8 mouse cellular contexts compared by ENCODE assay signal in genomic region chr19:17467556-17468211, GRCm38 (mm10).
A peak's percentile ranks its signal among the peaks of the same experiment; 100 is the strongest.
DNase-seq lines count a peak whose midpoint lies in the region; ATAC-seq and TF ChIP-seq lines count a peak whose summit lies in the region.

No protein-coding gene starts in this region.

- no peaks in the 10 kb centered on the region for H3K27me3 ChIP-seq in liver, embryonic 14.5 days (ENCODE audit: control insufficient read depth, insufficient read depth, low read length)
- H3K27me3 ChIP-seq in lung, embryonic 14.5 days (ENCODE audit: insufficient read depth, low read length) = no peaks in the 10 kb centered on the region
- H3K27me3 ChIP-seq in thymus, adult 2 months (ENCODE audit: control insufficient read depth, insufficient read depth, low read length) = no peaks in the 10 kb centered on the region

- ATAC-seq in liver, embryonic 14.5 days (ENCODE audit: insufficient read depth) = no peak
- ATAC-seq in lung, embryonic 14.5 days (ENCODE audit: insufficient read depth) = 0 out of 2 replicates have a peak, but pooled peaks have one; percentile 52
- no peak for ATAC-seq in monocyte, adult 5-6 weeks (replicated peaks; ENCODE audit: insufficient number of reproducible peaks, low FRiP score, low TSS enrichment, poor library complexity, severe bottlenecking)

- TF ChIP-seq CTCF in liver, embryonic 14.5 days (IDR thresholded peaks at IDR 0.05; ENCODE audit: low read depth) = 0 out of 2 replicates have a peak, but pooled peaks have one; percentile 18
- TF ChIP-seq CTCF in lung, embryonic 14.5 days (IDR thresholded peaks at IDR 0.05; ENCODE audit: low read depth) = peak; percentile 71
- no peak for TF ChIP-seq CTCF in thymus, adult 2 months (IDR thresholded peaks at IDR 0.05; ENCODE audit: borderline replicate concordance, control insufficient read depth, extremely low read depth, insufficient read depth, low read length, poor library complexity)

- no peak for TF ChIP-seq EP300 in liver, embryonic 14.5 days (IDR thresholded peaks at IDR 0.05; ENCODE audit: low read depth)

- no peak overlapping the region for H3K4me3 ChIP-seq in liver, embryonic 14.5 days (ENCODE audit: insufficient read depth in 1 of 2, low read depth in 2 of 2, low read length in 2 of 2)
- no peak overlapping the region for H3K4me3 ChIP-seq in lung, embryonic 14.5 days (ENCODE audit: low read depth, low read length)
- H3K4me3 ChIP-seq in thymus, adult 2 months (ENCODE audit: control insufficient read depth, insufficient read depth, low read length) = no peak overlapping the region

- no peak overlapping the region for H3K4me2 ChIP-seq in liver, embryonic 14.5 days (ENCODE audit: low read depth)
- H3K4me2 ChIP-seq in lung, embryonic 14.5 days = no peak overlapping the region

- no peaks in the 10 kb centered on the region for H3K9me3 ChIP-seq in liver, embryonic 14.5 days (ENCODE audit: control insufficient read depth, low read length)
- H3K9me3 ChIP-seq in lung, embryonic 14.5 days (ENCODE audit: low read depth, low read length) = no peaks in the 10 kb centered on the region

- no peaks in the 10 kb centered on the region for H3K4me1 ChIP-seq in liver, embryonic 14.5 days (replicated peaks; ENCODE audit: control insufficient read depth in 2 of 2, insufficient read depth in 2 of 2, low read length in 1 of 2)
- no peaks in the 10 kb centered on the region for H3K4me1 ChIP-seq in lung, embryonic 14.5 days (ENCODE audit: insufficient read depth)
- no peaks in the 10 kb centered on the region for H3K4me1 ChIP-seq in thymus, adult 2 months (replicated peaks; ENCODE audit: control insufficient read depth, insufficient read depth, low read length)

- H3K27ac ChIP-seq in liver, embryonic 14.5 days = no peak overlapping the region
- no peak overlapping the region for H3K27ac ChIP-seq in lung, embryonic 14.5 days (ENCODE audit: low read depth)
- H3K27ac ChIP-seq in thymus, adult 2 months (ENCODE audit: control insufficient read depth, insufficient read depth, low read length) = no peak overlapping the region

- 44% methylated on average over 6 of the region's 6 CpGs for WGBS in liver, embryonic 14.5 days (ENCODE audit: insufficient replicate concordance)
- WGBS in lung, embryonic 14.5 days = 48% methylated on average over 6 of the region's 6 CpGs
- WGBS in thymus, adult 2 months = 53% methylated on average over 6 of the region's 6 CpGs

- no peak overlapping the region for H3K9ac ChIP-seq in liver, embryonic 14.5 days (replicated peaks)
- H3K9ac ChIP-seq in lung, embryonic 14.5 days = no peak overlapping the region

- H3K36me3 ChIP-seq in liver, embryonic 14.5 days (replicated peaks; ENCODE audit: control insufficient read depth, insufficient read depth, low read depth) = no peaks in the 10 kb centered on the region
- no peaks in the 10 kb centered on the region for H3K36me3 ChIP-seq in lung, embryonic 14.5 days (ENCODE audit: insufficient read depth)
- H3K36me3 ChIP-seq in thymus, adult 2 months (ENCODE audit: control insufficient read depth, insufficient read depth, low read length) = no peaks in the 10 kb centered on the region

- TF ChIP-seq POLR2A in thymus, adult 2 months (IDR thresholded peaks at IDR 0.05; ENCODE audit: control insufficient read depth, extremely low read depth, insufficient read depth, low read length, poor library complexity) = no peak

- peak; percentile 28 for DNase-seq in adrenal gland, postnatal 10 days
- DNase-seq in adrenal gland, adult 2 months = no peak
- no peak for DNase-seq in liver, embryonic 14.5 days (ENCODE audit: low read depth in 3 of 3, low spot score in 3 of 3)
- no peak for DNase-seq in liver
- peak; percentile 47 for DNase-seq in forelimb bud, embryonic 11.5 days (ENCODE audit: low read depth, low spot score)
- DNase-seq in lung, embryonic 14.5 days = peak; percentile 75
- no peak for DNase-seq in thymus, adult 2 months

Comparison
In these comparisons a context has a peak if more than half of its experiments do, and no peak if none do; other contexts are left out.
1. DNase-seq: peak in adrenal gland, postnatal 10 days (single experiment), forelimb bud, embryonic 11.5 days (single experiment) and lung, embryonic 14.5 days (single experiment); none in adrenal gland, adult 2 months (single experiment), liver, embryonic 14.5 days (0 of 3), liver (single experiment) and thymus, adult 2 months (single experiment).